Mouse (Mus musculus) CH12.LX (cell line): ENCODE results near the gene Shisa8. TPM values are rescaled to one million over a fixed set of nuclear protein-coding genes. Genes with fewer than 3 reads are reported as not detected.

Experiments used
- DNase-seq: peaks from one replicate; pipeline ENCODE4 v3.0.0-alpha.2; 2013; ENCODE audit errors: extremely low read depth
- H3K27ac ChIP-seq: 2 replicates; pipeline ENCODE4 v1.5.1; 2012; ENCODE audit warnings: low read depth, mild to moderate bottlenecking, control low read depth, moderate library complexity; ENCODE audit not compliant: insufficient read depth
- H3K27me3 ChIP-seq: replicated peaks from 2 replicates; pipeline ENCODE3; 2012; ENCODE audit warnings: inconsistent platforms
- H3K36me3 ChIP-seq, 2 experiments: replicated peaks in 1 of 2; 2 replicates each; pipeline versions ENCODE3 to v1.6.1; 2012; ENCODE audit warnings: inconsistent platforms in 1 of 2, low read length in 1 of 2, mild to moderate bottlenecking in 1 of 2, mixed read lengths in 1 of 2, moderate library complexity in 1 of 2; ENCODE audit not compliant: control insufficient read depth in 1 of 2, insufficient read depth in 1 of 2
- H3K4me1 ChIP-seq, 2 experiments: 2 replicates each; pipeline ENCODE4 v1.6.1; 2012; ENCODE audit warnings: inconsistent platforms in 1 of 2, moderate library complexity in 1 of 2; ENCODE audit not compliant: insufficient read depth in 2 of 2, control insufficient read depth in 1 of 2
- H3K4me2 ChIP-seq: 2 replicates; pipeline ENCODE4 v1.6.1; 2012; ENCODE audit warnings: low read depth, mild to moderate bottlenecking, control low read depth; ENCODE audit not compliant: poor library complexity, insufficient read depth, severe bottlenecking
- H3K4me3 ChIP-seq, 3 experiments: fragments of 150-350 bp in 1 of 3; sonication (generic) in 1 of 3; replicated peaks in 1 of 3; 2 replicates each; pipeline versions ENCODE3 to v1.5.1; 2011 to 2012; ENCODE audit warnings: low read depth in 2 of 3, low read length in 2 of 3, mild to moderate bottlenecking in 2 of 3, moderate library complexity in 2 of 3, control low read depth in 1 of 3, improper control_type of control experiment in 1 of 3, inconsistent platforms in 1 of 3, mixed read lengths in 1 of 3; ENCODE audit not compliant: poor library complexity in 1 of 3
- H3K79me2 ChIP-seq: replicated peaks from 2 replicates; pipeline ENCODE4 v1.6.1; 2012; ENCODE audit warnings: mild to moderate bottlenecking, moderate library complexity; ENCODE audit not compliant: control insufficient read depth, poor library complexity, insufficient read depth, severe bottlenecking; ENCODE audit errors: extremely low read depth
- H3K9ac ChIP-seq: 2 replicates; pipeline ENCODE4 v1.6.1; 2012; ENCODE audit warnings: low read depth, mild to moderate bottlenecking, control low read depth, moderate library complexity; ENCODE audit not compliant: insufficient read depth
- H3K9me3 ChIP-seq: replicated peaks from 2 replicates; pipeline ENCODE3; 2012; ENCODE audit warnings: low read length, inconsistent platforms, mixed read lengths
- CHD2 ChIP-seq: IDR thresholded peaks from 2 replicates; pipeline ENCODE4 v1.6.1; 2011; ENCODE audit warnings: low read length, improper control_type of control experiment
- CTCF ChIP-seq, 2 experiments: IDR thresholded peaks in 1 of 2; conservative IDR thresholded peaks in 1 of 2; 2 replicates each; pipeline ENCODE4 v1.5.1; 2011 to 2012; ENCODE audit warnings: low read depth in 2 of 2, low read length in 2 of 2, improper control_type of control experiment in 1 of 2, inconsistent platforms in 1 of 2, mild to moderate bottlenecking in 1 of 2, moderate library complexity in 1 of 2
- E2F4 ChIP-seq: IDR thresholded peaks from 2 replicates; pipeline ENCODE4 v1.6.1; 2011; ENCODE audit warnings: low read depth, low read length, improper control_type of control experiment; ENCODE audit not compliant: insufficient replicate concordance
- ELF1 ChIP-seq: IDR thresholded peaks from 2 replicates; pipeline ENCODE4 v1.6.1; 2014; ENCODE audit warnings: low read depth, mild to moderate bottlenecking, inconsistent platforms, low read length, improper control_type of control experiment
- EP300 ChIP-seq: IDR thresholded peaks from 2 replicates; pipeline ENCODE4 v1.6.1; 2011; ENCODE audit warnings: low read length, improper control_type of control experiment
- GABPA ChIP-seq: IDR thresholded peaks from 2 replicates; pipeline ENCODE4 v1.6.1; 2012; ENCODE audit warnings: low read depth, low read length, improper control_type of control experiment, inconsistent platforms; ENCODE audit not compliant: insufficient replicate concordance
- HCFC1 ChIP-seq: IDR thresholded peaks from 2 replicates; pipeline ENCODE4 v1.6.1; 2012; ENCODE audit warnings: low read depth, mild to moderate bottlenecking, inconsistent platforms, low read length, improper control_type of control experiment
- IRF4 ChIP-seq: IDR thresholded peaks from 2 replicates; pipeline ENCODE4 v1.6.1; 2014; ENCODE audit warnings: low read depth, mild to moderate bottlenecking, inconsistent platforms, low read length, improper control_type of control experiment
- JUN ChIP-seq: IDR thresholded peaks from 2 replicates; pipeline ENCODE4 v1.6.1; 2011; ENCODE audit warnings: low read depth, mild to moderate bottlenecking, low read length, improper control_type of control experiment, moderate library complexity; ENCODE audit not compliant: insufficient read depth
- JUND ChIP-seq: conservative IDR thresholded peaks from 2 replicates; pipeline ENCODE4 v1.6.1; 2011; ENCODE audit warnings: low read depth, low read length, improper control_type of control experiment
- KAT2A ChIP-seq: IDR thresholded peaks from 2 replicates; pipeline ENCODE4 v1.6.1; 2012; ENCODE audit warnings: low read length, improper control_type of control experiment, inconsistent platforms; ENCODE audit not compliant: insufficient replicate concordance
- MAFK ChIP-seq: IDR thresholded peaks from 2 replicates; pipeline ENCODE4 v1.6.1; 2011; ENCODE audit warnings: low read length, improper control_type of control experiment; ENCODE audit not compliant: insufficient replicate concordance
- MAX ChIP-seq: IDR thresholded peaks from 2 replicates; pipeline ENCODE4 v1.6.1; 2011; ENCODE audit warnings: low read length, improper control_type of control experiment
- MAZ ChIP-seq: IDR thresholded peaks from 2 replicates; pipeline ENCODE4 v1.6.1; 2012; ENCODE audit warnings: low read depth, mild to moderate bottlenecking, inconsistent platforms, low read length, improper control_type of control experiment, moderate library complexity
- MEF2A ChIP-seq: IDR thresholded peaks from 2 replicates; pipeline ENCODE4 v1.6.1; 2014; ENCODE audit warnings: low read depth, mild to moderate bottlenecking, inconsistent platforms, low read length, improper control_type of control experiment, borderline replicate concordance
- MXI1 ChIP-seq: IDR thresholded peaks from 2 replicates; pipeline ENCODE4 v1.6.1; 2011; ENCODE audit warnings: mild to moderate bottlenecking, low read depth, low read length, improper control_type of control experiment
- NELFE ChIP-seq: IDR thresholded peaks from 2 replicates; pipeline ENCODE4 v1.6.1; 2011; ENCODE audit warnings: low read depth, low read length, improper control_type of control experiment
- NRF1 ChIP-seq: IDR thresholded peaks from 2 replicates; pipeline ENCODE4 v1.6.1; 2014; ENCODE audit warnings: low read depth, mild to moderate bottlenecking, inconsistent platforms, low read length, improper control_type of control experiment, moderate library complexity
- POLR2A ChIP-seq: IDR thresholded peaks from 2 replicates; pipeline ENCODE4 v1.6.1; 2011; ENCODE audit warnings: low read depth, mild to moderate bottlenecking, improper control_type of control experiment, low read length
- POLR2AphosphoS2 ChIP-seq: IDR thresholded peaks from 2 replicates; pipeline ENCODE4 v1.6.1; 2011; ENCODE audit warnings: low read depth, low read length, improper control_type of control experiment
- RAD21 ChIP-seq: IDR thresholded peaks from 2 replicates; pipeline ENCODE4 v1.6.1; 2011; ENCODE audit warnings: low read depth, mild to moderate bottlenecking, low read length, improper control_type of control experiment, moderate library complexity
- RCOR1 ChIP-seq: conservative IDR thresholded peaks from 2 replicates; pipeline ENCODE4 v1.6.1; 2012; ENCODE audit warnings: low read depth, mild to moderate bottlenecking, inconsistent platforms, low read length, improper control_type of control experiment
- SIN3A ChIP-seq: IDR thresholded peaks from 2 replicates; pipeline ENCODE4 v1.6.1; 2012; ENCODE audit warnings: low read length, improper control_type of control experiment, inconsistent platforms
- SMC3 ChIP-seq: IDR thresholded peaks from 2 replicates; pipeline ENCODE4 v1.6.1; 2011; ENCODE audit warnings: low read depth, low read length, improper control_type of control experiment
- TCF12 ChIP-seq: IDR thresholded peaks from 2 replicates; pipeline ENCODE4 v1.6.1; 2014; ENCODE audit warnings: low read depth, mild to moderate bottlenecking, inconsistent platforms, low read length, improper control_type of control experiment
- UBTF ChIP-seq: IDR thresholded peaks from 2 replicates; pipeline ENCODE4 v1.6.1; 2012; ENCODE audit warnings: low read depth, mild to moderate bottlenecking, inconsistent platforms, low read length, improper control_type of control experiment, moderate library complexity
- USF1 ChIP-seq: IDR thresholded peaks from 2 replicates; pipeline ENCODE4 v1.6.1; 2014; ENCODE audit warnings: low read depth, mild to moderate bottlenecking, inconsistent platforms, low read length, improper control_type of control experiment
- USF2 ChIP-seq: conservative IDR thresholded peaks from 2 replicates; pipeline ENCODE4 v1.6.1; 2011; ENCODE audit warnings: low read depth, low read length, improper control_type of control experiment
- ZKSCAN1 ChIP-seq: IDR thresholded peaks from 2 replicates; pipeline ENCODE4 v1.6.1; 2012; ENCODE audit warnings: low read depth, inconsistent platforms, low read length, improper control_type of control experiment, borderline replicate concordance
- ZMIZ1 ChIP-seq: IDR thresholded peaks from 2 replicates; pipeline ENCODE4 v1.6.1; 2012; ENCODE audit warnings: low read depth, mild to moderate bottlenecking, inconsistent platforms, low read length, improper control_type of control experiment
- ZNF384 ChIP-seq: IDR thresholded peaks from 2 replicates; pipeline ENCODE4 v1.6.1; 2012; ENCODE audit warnings: low read depth, low read length, improper control_type of control experiment, inconsistent platforms
- dilution Hi-C: fragments of 300-500 bp; cut with MboI; formaldehyde crosslinking; loops from 2 replicates; pipeline ENCODE4 v1.14.3; 2020; ENCODE audit warnings: low sequenced_read_pairs; ENCODE audit not compliant: extremely low pct_unique_long_range_greater_than_20kb, extremely low pct_ligation_motif_present
- in situ Hi-C: fragments of 300-500 bp; cut with MboI; formaldehyde crosslinking; loops from 3 replicates; pipeline ENCODE4 v1.14.3; 2019; ENCODE audit warnings: low sequenced_read_pairs, low pct_ligation_motif_present, low pct_unique_long_range_greater_than_20kb, mixed read lengths
- polyA plus RNA-seq: library from polyadenylated mRNA; unstranded; fragments of >175 nt; gene quantifications from 2 replicates; pipeline ENCODE4 v1.2.1, GENCODE M21; 2012; ENCODE audit warnings: low read depth; ENCODE audit not compliant: insufficient read length
- total RNA-seq, 2 experiments: library from RNA; depleted of rRNA; stranded (reverse); fragments of 300-350 nt in 1 of 2; fragments of >200 nt in 1 of 2; gene quantifications; 2 replicates each; pipeline ENCODE4 v1.2.3; 2012 to 2014

Shisa8 gene
- total and polyA plus RNA-seq, 3 experiments = 83.4 to 159 (median 103) TPM

DNA sequence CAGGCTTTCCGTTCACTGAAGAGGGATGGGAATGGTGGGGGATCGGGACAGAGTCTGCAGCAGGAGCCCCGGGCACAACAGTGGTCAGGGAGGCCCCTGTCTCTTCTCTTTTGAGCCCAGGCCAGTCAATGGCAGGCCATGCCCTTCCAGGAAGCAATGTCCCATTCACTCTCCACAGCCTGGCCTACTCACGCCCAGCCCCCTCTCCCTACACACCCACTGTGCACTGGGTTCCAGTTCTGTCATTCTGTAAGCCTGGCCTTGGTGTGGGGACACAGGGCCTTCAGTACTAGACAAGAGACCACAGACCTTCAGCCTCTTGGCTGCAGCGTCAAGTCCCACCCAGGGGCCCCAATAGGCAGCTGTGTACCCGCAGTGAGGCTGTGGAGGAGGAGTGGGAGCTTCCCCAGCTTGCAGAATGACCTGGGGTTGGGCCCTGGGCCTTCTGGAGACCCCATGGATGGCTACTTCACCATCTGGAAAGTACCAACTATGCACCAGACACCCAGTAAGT lies 17.5 kb upstream of the Shisa8 start:
- TF ChIP-seq HCFC1 (no peak), SIN3A (no peak), NRF1 (no peak), E2F4 (no peak), USF2 (no peak), MEF2A (no peak), MAZ (no peak; the same call in 1 of the 2 replicates), USF1 (no peak), ZMIZ1 (no peak), SMC3 (no peak), ZNF384 (no peak), MAX (no peak), JUND (no peak), KAT2A (no peak), POLR2AphosphoS2 (no peak), RAD21 (no peak), TCF12 (no peak), JUN (no peak), NELFE (no peak)
- Histone ChIP-seq H3K9me3 (no peaks in the 10 kb centered on the region), H3K27ac (peak overlapping the region; percentile 79), H3K4me2 (peak overlapping the region; percentile 76; the same call in 1 of the 2 replicates), H3K36me3 (peaks cover 5 to 26% of the 10 kb centered on the region in 2 experiments), H3K4me3 (peak overlapping the region in 1 of 3 experiments; percentile 1), H3K9ac (0 out of 2 replicates have a peak overlapping the region, but pooled peaks have one; percentile 51), H3K4me1 (peaks cover 47 to 78% of the 10 kb centered on the region in 2 experiments), H3K27me3 (no peaks in the 10 kb centered on the region), H3K79me2 (no peaks in the 10 kb centered on the region)
- in situ Hi-C loops = no loop called here
- no peak for DNase-seq
- dilution Hi-C loops = no loop called here

DNA sequence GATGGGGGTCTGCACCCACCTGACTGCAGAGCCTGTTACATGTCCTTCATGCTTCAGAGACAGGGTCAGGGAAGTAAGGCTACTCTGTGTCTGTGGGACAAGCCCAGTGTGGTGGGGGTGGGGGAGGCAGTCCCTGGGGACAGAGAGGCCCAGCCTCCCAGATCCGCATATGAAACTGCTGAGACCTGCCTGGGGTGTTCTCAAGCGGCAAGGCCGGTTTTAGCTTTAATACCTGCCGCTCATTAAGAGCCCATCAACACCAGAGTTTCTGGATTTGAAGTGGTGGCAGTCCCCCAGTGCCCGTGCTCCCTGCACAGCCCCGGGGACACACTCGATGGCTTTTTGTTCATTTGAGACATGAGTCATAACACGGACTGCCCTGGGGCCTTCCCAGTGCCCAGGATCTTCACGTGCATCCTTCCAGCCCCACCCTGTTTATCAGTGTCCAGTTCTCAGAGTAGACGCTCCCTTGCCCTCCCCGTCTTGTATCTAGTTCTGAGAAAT lies 17.0 kb upstream of the Shisa8 start:
- dilution Hi-C loops (no loop called here), in situ Hi-C loops (no loop called here)
- H3K27ac ChIP-seq = peak overlapping the region; percentile 79
- H3K9ac ChIP-seq = peak overlapping the region; percentile 51
- H3K4me3 ChIP-seq = peak overlapping the region in 1 of 3 experiments; percentile 1
- no peaks in the 10 kb centered on the region for H3K27me3 ChIP-seq
- peaks cover 47 to 78% of the 10 kb centered on the region in 2 experiments for H3K4me1 ChIP-seq
- H3K36me3 ChIP-seq = peaks cover 5 to 22% of the 10 kb centered on the region in 2 experiments
- no peaks in the 10 kb centered on the region for H3K79me2 ChIP-seq
- H3K4me2 ChIP-seq = peak overlapping the region; percentile 76
- no peaks in the 10 kb centered on the region for H3K9me3 ChIP-seq
- peak; percentile 81 for DNase-seq
- peak; percentile 61 for TF ChIP-seq MAZ
- no peak for TF ChIP-seq ELF1
- no peak for TF ChIP-seq CTCF (conservative IDR thresholded peaks at IDR 0.05 in 1 of 2, IDR thresholded peaks at IDR 0.05 in 1 of 2; ENCODE audit: low read depth in 2 of 2, low read length in 2 of 2)
- TF ChIP-seq ZNF384 = no peak
- peak; percentile 92 for TF ChIP-seq TCF12
- TF ChIP-seq IRF4 = peak; percentile 92
- TF ChIP-seq POLR2A = peak; percentile 55
- 0 out of 2 replicates have a peak, but pooled peaks have one; percentile 65 for TF ChIP-seq KAT2A
- TF ChIP-seq EP300 = peak; percentile 90
- TF ChIP-seq E2F4 = no peak
- TF ChIP-seq MAFK = no peak
- TF ChIP-seq ZMIZ1 = no peak
- no peak; the same call in 1 of the 2 replicates for TF ChIP-seq MAX
- TF ChIP-seq GABPA = no peak
- TF ChIP-seq NELFE = no peak
- no peak; the same call in 1 of the 2 replicates for TF ChIP-seq MXI1
- TF ChIP-seq UBTF = peak; percentile 66; the same call in 1 of the 2 replicates
- TF ChIP-seq RCOR1 = peak; percentile 61; the same call in 1 of the 2 replicates
- no peak for TF ChIP-seq POLR2AphosphoS2
- no peak for TF ChIP-seq NRF1
- TF ChIP-seq SIN3A = no peak; the same call in 1 of the 2 replicates
- TF ChIP-seq ZKSCAN1 = no peak
- peak; percentile 94 for TF ChIP-seq CHD2
